Mouse (Mus musculus) hindbrain, postnatal 0 days (tissue): Measurements from ENCODE around the gene Tet1. TPM values are rescaled to one million over a fixed set of nuclear protein-coding genes. Genes with fewer than 3 reads are reported as not detected.
"Not testable (repeated sequence)": the region's sequence is repeated elsewhere in the genome, so short reads cannot be mapped to it uniquely, and the experiment has no call there.

Experiments used
- ATAC-seq: fragments of 200-750 bp; cut with Nextera tagmentation; 2 replicates; pipeline ENCODE4 v1.8.0; 2017; ENCODE audit warnings: mild to moderate bottlenecking, moderate TSS enrichment, moderate library complexity
- DNase-seq: peaks from one replicate; pipeline ENCODE4 v3.0.0-alpha.2; 2015; ENCODE audit warnings: low spot score
- H3K27ac ChIP-seq: fragments of 300-500 bp; sonication (generic); 2 replicates; pipeline ENCODE4 v1.5.1; 2014; ENCODE audit warnings: mild to moderate bottlenecking
- H3K27me3 ChIP-seq: fragments of 300-500 bp; sonication (generic); 2 replicates; pipeline ENCODE4 v1.6.1; 2014; ENCODE audit warnings: low read length, mixed read lengths; ENCODE audit not compliant: insufficient read depth
- H3K36me3 ChIP-seq: fragments of 300-500 bp; sonication (generic); 2 replicates; pipeline ENCODE4 v1.6.1; 2014; ENCODE audit warnings: low read length, mixed read lengths; ENCODE audit not compliant: insufficient read depth
- H3K4me1 ChIP-seq: fragments of 300-500 bp; sonication (generic); 2 replicates; pipeline ENCODE4 v1.6.1; 2014; ENCODE audit warnings: antibody characterized with exemption, low read length, mixed read lengths; ENCODE audit not compliant: insufficient read depth
- H3K4me2 ChIP-seq: fragments of 300-500 bp; sonication (generic); 2 replicates; pipeline ENCODE4 v1.6.1; 2014; ENCODE audit warnings: low read depth, mild to moderate bottlenecking, low read length, moderate library complexity, mixed read lengths
- H3K4me3 ChIP-seq: fragments of 300-500 bp; sonication (generic); 2 replicates; pipeline ENCODE4 v1.5.1; 2014; ENCODE audit warnings: low read length
- H3K9ac ChIP-seq: fragments of 300-500 bp; sonication (generic); replicated peaks from 2 replicates; pipeline ENCODE4 v1.6.1; 2014; ENCODE audit warnings: mild to moderate bottlenecking, low read length, moderate library complexity, mixed read lengths
- H3K9me3 ChIP-seq: fragments of 300-500 bp; sonication (generic); 2 replicates; pipeline ENCODE4 v1.6.1; 2016; ENCODE audit warnings: low read length, mixed read lengths
- CTCF ChIP-seq: IDR thresholded peaks from 2 replicates; pipeline ENCODE4 v1.5.1; 2016; ENCODE audit warnings: antibody characterized with exemption, control low read depth, low read depth
- WGBS: fragments of 180-500 bp; shearing (Covaris S2); extraction: QIAGEN DNeasy Blood & Tissue Kit; methylation state at CpG from one replicate; pipeline ENCODE4 v1.1.7; 2014; 5-methylcytosine and 5-hydroxymethylcytosine counted together
- polyA plus RNA-seq: library from polyadenylated mRNA; unstranded; fragments of >200 nt; fragmentation: Nextera tagmentation; extraction: Ambion mirVana; gene quantifications from 2 replicates; pipeline ENCODE4 v1.2.1, GENCODE M21; 2015
- total RNA-seq: library from RNA; depleted of rRNA; stranded (reverse); fragments of >200 nt; gene quantifications from 2 replicates; pipeline ENCODE4 v1.2.3, GENCODE M21; 2014; rRNA removed

The Tet1 gene
- total and polyA plus RNA-seq, 2 experiments from 2014 or later, result 32.2 to 39.5 TPM

GRCm38 (mm10) chr10:62791251-62792176 is 117.3 kb downstream of the Tet1 start:
- Histone ChIP-seq H3K27me3 (no peaks in the 10 kb centered on the region), H3K4me3 (peak overlapping the region; percentile 92), H3K4me1 (no peaks in the 10 kb centered on the region; the same call in 1 of the 2 replicates), H3K9ac (peak overlapping the region; percentile 96), H3K9me3 (no peaks in the 10 kb centered on the region), H3K27ac (peak overlapping the region; percentile 79), H3K36me3 (peaks cover 28% of the 10 kb centered on the region), H3K4me2 (peak overlapping the region; percentile 61)
- 1% methylated on average over 68 of the region's 78 CpGs for WGBS
- ATAC-seq (peak; percentile 77), DNase-seq (peak; percentile 14)
- TF ChIP-seq CTCF, result no peak

GRCm38 (mm10) chr10:62781776-62782175 is 127.0 kb downstream of the Tet1 start:
- not testable (repeated sequence) for H3K27me3 ChIP-seq, H3K9me3 ChIP-seq, H3K4me1 ChIP-seq, H3K4me2 ChIP-seq, H3K27ac ChIP-seq, ATAC-seq, DNase-seq, H3K9ac ChIP-seq, H3K4me3 ChIP-seq
- WGBS, result 97% methylated on average over 1 of the region's 1 CpGs
- H3K36me3 ChIP-seq, result peaks cover 55% of the 10 kb centered on the region

Other genes starting within 250 kb of the Tet1 start
- 3.9 and 5.2 TPM in 2 replicates for gene Stox1, start 182.9 kb downstream of the Tet1 start, total RNA-seq
- 3.6 and 4.8 TPM in 2 replicates for gene Stox1, start 182.9 kb downstream of the Tet1 start, polyA plus RNA-seq
- gene Ccar1, start 116.7 kb downstream of the Tet1 start, total RNA-seq, result 54.9 and 74.7 TPM in 2 replicates
- gene Ccar1, start 116.7 kb downstream of the Tet1 start, polyA plus RNA-seq, result 78.3 and 81.7 TPM in 2 replicates
- gene Slc25a16, start 11.6 kb upstream of the Tet1 start, total RNA-seq, result 15.7 and 23.1 TPM in 2 replicates
- 13.7 and 15.4 TPM in 2 replicates for gene Slc25a16, start 11.6 kb upstream of the Tet1 start, polyA plus RNA-seq
- 2.7 and 6.1 TPM in 2 replicates for gene Dna2, start 38.0 kb upstream of the Tet1 start, total RNA-seq
- gene Dna2, start 38.0 kb upstream of the Tet1 start, polyA plus RNA-seq, result 3.7 and 3.8 TPM in 2 replicates
- gene Rufy2, start 71.2 kb upstream of the Tet1 start, total RNA-seq, result 25.3 and 25.5 TPM in 2 replicates
- gene Rufy2, start 71.2 kb upstream of the Tet1 start, polyA plus RNA-seq, result 57.2 and 61.9 TPM in 2 replicates
- gene Hnrnph3, start 115.2 kb upstream of the Tet1 start, total RNA-seq, result 5.4 and 9.4 TPM in 2 replicates
- gene Hnrnph3, start 115.2 kb upstream of the Tet1 start, polyA plus RNA-seq, result 77.7 and 83.9 TPM in 2 replicates
- 0.47 and 1.7 TPM in 2 replicates for gene Pbld2, start 115.3 kb upstream of the Tet1 start, total RNA-seq
- 0.60 and 1.4 TPM in 2 replicates for gene Pbld2, start 115.3 kb upstream of the Tet1 start, polyA plus RNA-seq
- 0.22 and 18.2 TPM in 2 replicates for gene Pbld1, start 151.2 kb upstream of the Tet1 start, total RNA-seq
- 0.63 and 0.88 TPM in 2 replicates for gene Pbld1, start 151.2 kb upstream of the Tet1 start, polyA plus RNA-seq
- gene Atoh7, start 190.7 kb upstream of the Tet1 start, total RNA-seq, result 10.5 and 13.8 TPM in 2 replicates
- 14.7 and 15.4 TPM in 2 replicates for gene Atoh7, start 190.7 kb upstream of the Tet1 start, polyA plus RNA-seq